Comparison of ENCODE assay signal across 8 mouse cellular contexts in the genomic region with DNA sequence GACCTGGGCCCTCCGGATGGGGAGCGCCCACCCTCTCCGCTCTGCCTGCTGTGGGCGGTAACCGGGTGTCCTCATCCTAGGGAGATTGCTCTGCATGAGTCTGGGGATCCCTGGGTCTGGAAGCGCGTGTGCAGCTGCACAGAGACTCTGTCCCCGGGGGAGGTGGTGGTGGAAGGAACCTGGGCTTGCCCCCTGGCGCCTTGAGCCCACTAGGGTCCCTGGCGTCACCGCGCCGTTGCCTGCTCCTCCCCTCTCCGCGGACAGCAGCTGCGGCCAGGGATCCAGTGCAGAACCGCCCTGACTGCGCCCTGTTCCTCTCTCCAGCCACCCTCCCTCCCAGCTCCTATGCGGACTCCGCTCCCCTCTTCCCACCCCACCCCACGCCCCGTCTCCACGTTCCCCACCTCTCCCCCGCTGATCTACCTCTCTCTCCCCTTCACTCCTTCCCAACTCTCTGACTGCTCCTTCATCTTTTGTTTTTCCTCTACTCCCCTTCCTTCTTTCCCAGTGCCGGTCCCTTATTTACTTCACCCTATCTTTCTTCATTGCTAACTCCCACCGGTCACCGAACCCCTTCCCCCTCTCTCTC.
A peak's percentile ranks its signal among the peaks of the same experiment; 100 is the strongest.
DNase-seq lines count a peak whose midpoint lies in the region; ATAC-seq and TF ChIP-seq lines count a peak whose summit lies in the region.

No protein-coding gene starts in this region.

- peak; percentile 62 for DNase-seq in lung, embryonic 14.5 days
- no peak for DNase-seq in lung, adult 18-20 months
- peak; percentile 68 for DNase-seq in embryo, embryonic 10 days (ENCODE audit: low spot score)
- DNase-seq in heart, adult 8-10 months (ENCODE audit: low spot score), result peak; percentile 24
- DNase-seq in kidney, postnatal 0 days (ENCODE audit: low spot score), result peak; percentile 78
- peak; percentile 57 for DNase-seq in mesoderm, embryonic 11.5 days (ENCODE audit: low read depth, low spot score)
- DNase-seq in stomach, postnatal 0 days (ENCODE audit: low spot score), result peak; percentile 44
- DNase-seq in spleen, adult 12 weeks (ENCODE audit: low spot score), result no peak

- no peaks in the 10 kb centered on the region for H3K27me3 ChIP-seq in lung, embryonic 14.5 days (ENCODE audit: insufficient read depth, low read length)
- H3K27me3 ChIP-seq in kidney, postnatal 0 days (ENCODE audit: insufficient read depth, low read length), result no peaks in the 10 kb centered on the region
- H3K27me3 ChIP-seq in stomach, postnatal 0 days (ENCODE audit: control insufficient read depth, insufficient read depth, low read length), result no peaks in the 10 kb centered on the region

- TF ChIP-seq CTCF in lung, embryonic 14.5 days (IDR thresholded peaks at IDR 0.05; ENCODE audit: low read depth), result no peak
- no peak for TF ChIP-seq CTCF in kidney, postnatal 0 days (IDR thresholded peaks at IDR 0.05; ENCODE audit: low read depth)
- TF ChIP-seq CTCF in stomach, postnatal 0 days (IDR thresholded peaks at IDR 0.05; ENCODE audit: low read depth), result no peak

- no peaks in the 10 kb centered on the region for H3K4me1 ChIP-seq in lung, embryonic 14.5 days (ENCODE audit: insufficient read depth)
- 0 out of 2 replicates have a peak, but pooled peaks cover 6% of the 10 kb centered on the region for H3K4me1 ChIP-seq in kidney, postnatal 0 days (replicated peaks; ENCODE audit: insufficient read depth, low read length)
- peaks cover 5% of the 10 kb centered on the region for H3K4me1 ChIP-seq in stomach, postnatal 0 days (replicated peaks; ENCODE audit: control insufficient read depth, insufficient read depth)

- H3K4me3 ChIP-seq in lung, embryonic 14.5 days (ENCODE audit: low read depth, low read length), result peak overlapping the region; percentile 51
- peak overlapping the region; percentile 49 for H3K4me3 ChIP-seq in kidney, postnatal 0 days (replicated peaks; ENCODE audit: low read depth, low read length)
- peak overlapping the region; percentile 49 for H3K4me3 ChIP-seq in stomach, postnatal 0 days (ENCODE audit: low read depth, low read length)

- H3K9ac ChIP-seq in lung, embryonic 14.5 days, result peak overlapping the region; percentile 52
- peak overlapping the region; percentile 48 for H3K9ac ChIP-seq in kidney, postnatal 0 days (ENCODE audit: low read depth, low read length)
- H3K9ac ChIP-seq in stomach, postnatal 0 days (ENCODE audit: low read length), result peak overlapping the region; percentile 52

- H3K4me2 ChIP-seq in lung, embryonic 14.5 days, result peak overlapping the region; percentile 96
- H3K4me2 ChIP-seq in kidney, postnatal 0 days (ENCODE audit: low read length), result peak overlapping the region; percentile 97
- H3K4me2 ChIP-seq in stomach, postnatal 0 days (replicated peaks; ENCODE audit: low read depth), result peak overlapping the region; percentile 91

- no peak overlapping the region for H3K27ac ChIP-seq in lung, embryonic 14.5 days (ENCODE audit: low read depth)
- H3K27ac ChIP-seq in kidney, postnatal 0 days, result peak overlapping the region; percentile 42; the same call in 1 of the 2 replicates
- H3K27ac ChIP-seq in stomach, postnatal 0 days (replicated peaks), result no peak overlapping the region

- TF ChIP-seq EP300 in stomach, postnatal 0 days (optimal IDR thresholded peaks at IDR 0.05), result no peak

- H3K9me3 ChIP-seq in lung, embryonic 14.5 days (ENCODE audit: low read depth, low read length), result no peaks in the 10 kb centered on the region
- no peaks in the 10 kb centered on the region for H3K9me3 ChIP-seq in kidney, postnatal 0 days (replicated peaks; ENCODE audit: low read length)
- no peaks in the 10 kb centered on the region for H3K9me3 ChIP-seq in stomach, postnatal 0 days (ENCODE audit: control insufficient read depth, low read length)

- no peaks in the 10 kb centered on the region for H3K36me3 ChIP-seq in lung, embryonic 14.5 days (ENCODE audit: insufficient read depth)
- no peaks in the 10 kb centered on the region for H3K36me3 ChIP-seq in kidney, postnatal 0 days (ENCODE audit: insufficient read depth, low read length)
- H3K36me3 ChIP-seq in stomach, postnatal 0 days (ENCODE audit: control insufficient read depth, insufficient read depth, low read length), result no peaks in the 10 kb centered on the region

- WGBS in lung, embryonic 14.5 days, result under 1% methylated on average over 27 of the region's 27 CpGs
- WGBS in kidney, postnatal 0 days, result under 1% methylated on average over 23 of the region's 27 CpGs
- WGBS in stomach, postnatal 0 days, result 1% methylated on average over 15 of the region's 27 CpGs

- ATAC-seq in lung, embryonic 14.5 days (ENCODE audit: insufficient read depth), result peak; percentile 81
- ATAC-seq in kidney, postnatal 0 days (replicated peaks; ENCODE audit: low FRiP score, low read depth), result peak; percentile 81
- peak; percentile 83 for ATAC-seq in stomach, postnatal 0 days (ENCODE audit: low FRiP score, low TSS enrichment)

Comparison
In these comparisons a context has a peak if more than half of its experiments do, and no peak if none do; other contexts are left out.
1. DNase-seq: peak in lung, embryonic 14.5 days (single experiment), embryo, embryonic 10 days (single experiment), heart, adult 8-10 months (single experiment), kidney, postnatal 0 days (single experiment), mesoderm, embryonic 11.5 days (single experiment) and stomach, postnatal 0 days (single experiment); none in lung, adult 18-20 months (0 of 2) and spleen, adult 12 weeks (single experiment).
2. Peak in every context shown above with its lines, with median percentiles within 50 percentile points of each other: ATAC-seq, H3K4me2 ChIP-seq, H3K4me3 ChIP-seq and H3K9ac ChIP-seq.